Mouse (Mus musculus) layer of hippocampus, adult 9-10 months (tissue): ENCODE measurements around the gene Ncapg2.

Source experiments
- DNase-seq: peaks from one replicate; pipeline ENCODE4 v3.0.0; 2022; ENCODE audit warnings: low spot score

Ncapg2 gene

DNA sequence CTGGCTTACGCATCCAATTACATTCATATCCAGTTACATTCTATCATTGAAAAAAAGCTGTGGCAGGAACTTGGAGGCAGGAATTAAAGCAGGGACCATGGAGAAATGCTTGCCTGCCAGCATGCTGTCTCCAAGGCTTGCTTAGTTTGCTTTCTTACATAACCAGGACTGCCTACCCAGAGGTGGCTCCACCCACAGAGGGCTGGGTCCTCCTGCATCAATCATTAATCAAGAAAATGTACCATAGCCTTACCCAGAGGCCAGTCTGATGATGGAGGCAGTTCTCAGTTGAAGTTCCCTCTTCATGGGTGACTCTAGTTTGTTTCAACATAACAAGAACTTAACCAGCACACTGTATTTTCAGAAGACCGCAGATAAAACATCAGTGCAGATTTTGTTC lies 44.3 kb downstream of the Ncapg2 start:
- DNase-seq = no peak

DNA sequence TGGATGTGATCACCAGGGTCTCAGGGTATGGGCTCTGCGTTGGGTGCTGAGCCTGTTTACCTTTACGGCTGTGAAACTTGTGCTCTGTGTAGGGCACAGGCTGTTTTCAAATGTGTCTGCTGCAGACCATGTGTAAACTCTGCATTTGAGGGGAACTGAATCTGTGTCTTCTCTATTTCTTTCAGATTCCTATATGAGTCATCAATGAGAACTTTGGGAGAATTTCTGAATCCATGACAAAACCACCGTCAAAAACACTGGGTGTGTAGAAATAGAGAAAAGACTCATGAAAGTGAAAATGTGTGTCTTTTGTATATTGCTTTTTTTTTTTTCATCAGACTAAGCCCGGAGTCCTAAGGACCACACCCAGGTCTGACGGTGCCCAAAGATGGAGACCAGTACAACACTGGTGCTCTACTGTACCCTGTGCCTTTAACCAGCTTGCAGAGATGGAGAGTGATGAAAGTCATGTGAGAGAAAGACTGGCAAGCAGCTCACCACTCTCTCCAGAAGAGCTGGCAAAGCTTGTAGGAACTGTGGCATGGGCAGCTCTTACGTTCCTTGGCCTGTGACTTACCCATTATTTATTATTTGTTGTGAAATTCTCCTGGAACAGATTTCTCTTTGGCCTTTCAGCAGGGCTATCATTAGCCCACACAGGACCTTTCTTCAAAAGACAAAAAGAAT lies 55.3 kb downstream of the Ncapg2 start:
- DNase-seq = no peak

DNA sequence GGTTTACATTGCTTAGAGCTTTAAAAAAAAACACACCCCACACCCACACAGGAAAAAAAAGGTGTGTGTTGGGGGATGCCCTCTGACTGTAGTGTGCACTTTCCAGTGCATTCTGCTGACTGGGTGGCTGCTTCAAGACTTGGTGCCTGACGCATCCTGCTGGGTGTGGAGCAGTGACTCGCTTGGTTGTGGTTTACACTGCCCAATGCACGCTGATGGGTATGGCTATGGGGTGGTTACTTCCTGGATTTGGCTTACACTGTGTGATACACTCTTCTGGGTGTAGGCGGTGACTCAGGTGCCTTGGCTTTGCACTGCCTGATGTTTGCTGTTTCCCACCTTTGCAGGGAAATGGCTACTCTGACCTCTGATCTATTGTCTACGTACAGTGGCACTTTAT lies 61.8 kb downstream of the Ncapg2 start:
- no peak for DNase-seq

DNA sequence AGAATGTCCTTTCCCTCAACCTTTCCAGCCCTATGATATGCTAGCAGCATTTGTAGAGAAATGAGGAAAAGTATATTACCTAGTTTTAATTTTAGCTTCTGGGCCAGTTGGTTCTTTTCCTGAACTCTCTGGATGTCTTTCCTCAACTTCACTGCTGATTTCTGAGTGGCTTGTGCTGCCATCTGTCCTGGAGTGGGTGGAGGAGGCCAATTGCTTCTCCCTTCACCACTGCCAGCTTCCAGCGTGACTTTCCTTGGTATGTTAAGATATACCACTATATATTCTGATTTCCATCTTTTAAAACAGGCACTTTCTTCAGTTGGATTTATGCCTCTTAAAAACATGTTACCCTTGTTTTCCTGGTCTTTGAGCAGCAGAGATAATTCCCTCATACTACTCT lies 63.1 kb downstream of the Ncapg2 start:
- DNase-seq = no peak

DNA sequence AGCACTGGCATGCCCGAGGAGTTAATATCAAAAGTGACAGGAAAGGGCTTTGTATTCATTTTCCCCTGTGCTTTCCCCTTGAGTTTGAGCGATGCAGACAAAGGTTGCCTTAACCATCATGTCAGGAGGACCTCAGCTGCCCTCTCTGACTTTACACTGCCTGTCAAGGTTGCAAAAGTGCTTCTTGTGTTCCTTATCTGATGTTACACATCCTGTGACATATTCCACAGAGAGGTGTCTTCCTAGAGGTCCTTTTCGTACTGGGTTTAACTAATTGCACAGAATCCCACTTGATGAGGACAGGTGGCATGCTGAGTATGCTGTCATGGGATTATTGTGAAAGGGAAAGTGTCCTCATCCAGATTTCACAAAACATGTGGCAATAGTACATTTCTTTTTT lies 63.9 kb downstream of the Ncapg2 start:
- DNase-seq = no peak

DNA sequence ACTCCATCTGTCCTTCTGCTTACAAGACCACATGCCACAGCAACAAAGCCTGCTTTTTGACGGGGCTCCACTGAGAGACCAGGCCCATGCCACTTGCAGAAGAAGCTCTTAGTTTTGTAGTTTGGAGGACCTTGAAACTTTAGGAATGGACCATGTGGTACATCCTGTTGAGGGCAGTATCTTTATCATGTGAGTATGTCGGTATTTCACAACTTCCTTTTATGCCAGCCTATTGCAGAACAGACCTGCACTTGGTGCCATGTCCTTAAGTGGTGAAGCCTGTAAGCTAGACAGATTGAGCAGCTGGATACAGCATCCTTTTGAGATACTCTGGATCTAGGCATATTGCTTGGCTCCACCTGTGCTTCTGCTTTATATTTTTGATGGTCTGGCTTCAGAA lies 68.1 kb downstream of the Ncapg2 start:
- no peak for DNase-seq

DNA sequence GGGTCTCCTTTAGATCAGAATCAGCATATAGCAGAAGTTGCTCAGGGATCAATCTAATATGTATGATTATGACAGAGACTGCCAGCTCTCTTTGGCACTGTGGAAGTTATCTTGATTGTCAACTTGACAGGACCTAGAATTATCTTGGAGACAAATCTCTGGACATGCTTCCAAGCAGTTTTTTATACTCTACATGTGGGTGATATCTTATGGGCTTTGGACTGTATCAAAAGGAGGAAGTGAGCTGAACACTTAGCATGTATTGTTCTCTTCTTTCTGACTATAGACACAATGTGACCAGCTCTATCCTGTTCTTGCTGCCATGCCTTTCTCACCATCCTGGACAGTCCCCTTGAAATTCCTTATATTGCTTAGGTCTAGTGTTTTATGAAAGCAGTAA lies 68.6 kb downstream of the Ncapg2 start:
- DNase-seq = no peak

DNA sequence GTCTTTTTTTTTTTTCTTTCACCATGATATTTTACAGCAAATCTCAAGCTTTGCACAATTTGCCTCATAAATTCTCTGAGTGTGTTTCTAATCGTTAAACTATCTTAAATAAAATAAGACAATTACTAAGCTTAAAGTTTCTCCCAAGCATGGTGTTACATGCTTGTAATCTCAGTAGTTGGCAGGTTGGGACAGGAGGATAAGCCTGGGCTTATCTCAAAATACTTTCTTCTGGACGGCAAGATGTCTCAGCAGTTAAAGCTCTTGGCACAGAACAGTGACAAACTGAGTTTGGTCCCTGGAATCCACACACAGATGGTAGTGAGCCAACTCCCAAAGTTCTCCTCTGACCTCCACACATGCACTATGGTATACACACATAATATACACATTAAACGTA lies 69.5 kb downstream of the Ncapg2 start:
- no peak for DNase-seq

DNA sequence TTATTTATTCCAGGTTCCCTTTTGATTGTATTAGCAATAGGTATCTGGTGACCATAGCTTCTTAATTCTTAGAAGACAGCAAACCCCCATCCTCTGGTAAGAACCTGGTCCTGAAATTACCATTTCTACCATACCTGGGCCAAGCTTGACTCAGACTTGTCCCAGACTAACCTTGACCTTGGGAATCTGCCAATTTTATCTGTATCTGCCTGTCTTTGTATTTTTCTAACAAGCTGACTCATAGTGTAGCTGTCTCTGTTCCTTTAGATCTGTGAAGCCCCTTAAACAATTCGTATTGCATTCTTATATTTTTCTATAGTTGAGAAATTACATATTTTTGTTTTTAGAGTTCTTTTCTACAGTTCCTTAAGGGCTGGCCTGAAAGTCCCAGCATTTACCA lies 73.6 kb downstream of the Ncapg2 start:
- no peak for DNase-seq

DNA sequence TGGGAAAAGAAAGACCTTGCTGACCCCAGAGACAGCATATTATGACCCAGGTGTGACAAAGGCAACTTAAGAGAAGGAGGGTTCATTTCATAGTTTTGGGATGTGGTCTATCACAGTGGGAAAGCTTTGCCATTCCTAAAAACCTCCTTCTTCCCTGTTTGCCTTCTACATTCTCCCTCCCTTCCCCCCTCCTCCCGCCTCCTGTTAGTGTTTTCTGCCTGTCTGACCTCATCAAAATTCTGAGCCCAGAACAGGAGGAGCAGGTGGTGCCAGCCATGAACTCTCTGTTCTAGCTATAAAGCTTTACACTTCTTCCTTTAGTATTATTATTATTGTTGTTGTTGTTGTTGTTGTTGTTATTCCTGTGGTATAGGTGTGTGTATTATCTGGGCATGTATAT lies 76.7 kb downstream of the Ncapg2 start:
- no peak for DNase-seq

DNA sequence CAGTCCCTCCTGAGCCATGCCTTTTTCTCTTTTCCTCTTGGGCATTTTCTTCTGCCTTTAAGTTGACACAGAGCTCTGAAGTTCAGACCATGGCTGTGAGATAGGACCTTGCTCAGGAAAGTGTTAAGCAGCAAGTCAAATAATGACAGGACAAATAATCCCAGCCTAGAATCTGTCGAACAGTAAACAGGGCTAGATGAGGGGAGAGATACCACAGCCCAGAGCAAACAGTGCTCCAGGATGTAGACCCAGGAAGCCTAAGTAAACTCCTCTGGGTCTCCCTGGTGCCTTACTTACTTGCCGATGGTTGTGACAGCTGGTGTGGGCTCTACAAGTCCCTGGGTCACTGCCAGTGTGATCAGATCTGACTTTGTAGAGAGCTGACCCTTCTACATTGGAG lies 78.4 kb downstream of the Ncapg2 start:
- no peak for DNase-seq

DNA sequence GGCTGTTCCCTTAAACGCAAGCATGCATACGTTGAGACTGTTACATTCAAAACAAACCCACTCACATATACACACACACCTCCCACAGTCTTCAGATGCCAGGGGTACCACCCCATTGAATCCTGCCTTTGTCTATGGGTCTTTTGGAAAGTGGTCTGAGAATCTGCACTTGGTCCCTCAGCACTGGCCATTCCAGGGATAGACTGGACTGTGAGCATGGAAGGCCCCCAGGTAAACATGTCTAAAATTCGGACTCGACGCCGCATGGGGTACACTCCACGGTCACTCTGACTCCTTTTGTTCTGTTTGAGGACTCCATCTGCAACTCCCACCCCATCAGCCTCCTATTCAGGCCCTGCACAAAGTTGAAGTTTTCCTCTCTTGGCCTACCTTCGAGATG lies 79.8 kb downstream of the Ncapg2 start:
- no peak for DNase-seq

DNA sequence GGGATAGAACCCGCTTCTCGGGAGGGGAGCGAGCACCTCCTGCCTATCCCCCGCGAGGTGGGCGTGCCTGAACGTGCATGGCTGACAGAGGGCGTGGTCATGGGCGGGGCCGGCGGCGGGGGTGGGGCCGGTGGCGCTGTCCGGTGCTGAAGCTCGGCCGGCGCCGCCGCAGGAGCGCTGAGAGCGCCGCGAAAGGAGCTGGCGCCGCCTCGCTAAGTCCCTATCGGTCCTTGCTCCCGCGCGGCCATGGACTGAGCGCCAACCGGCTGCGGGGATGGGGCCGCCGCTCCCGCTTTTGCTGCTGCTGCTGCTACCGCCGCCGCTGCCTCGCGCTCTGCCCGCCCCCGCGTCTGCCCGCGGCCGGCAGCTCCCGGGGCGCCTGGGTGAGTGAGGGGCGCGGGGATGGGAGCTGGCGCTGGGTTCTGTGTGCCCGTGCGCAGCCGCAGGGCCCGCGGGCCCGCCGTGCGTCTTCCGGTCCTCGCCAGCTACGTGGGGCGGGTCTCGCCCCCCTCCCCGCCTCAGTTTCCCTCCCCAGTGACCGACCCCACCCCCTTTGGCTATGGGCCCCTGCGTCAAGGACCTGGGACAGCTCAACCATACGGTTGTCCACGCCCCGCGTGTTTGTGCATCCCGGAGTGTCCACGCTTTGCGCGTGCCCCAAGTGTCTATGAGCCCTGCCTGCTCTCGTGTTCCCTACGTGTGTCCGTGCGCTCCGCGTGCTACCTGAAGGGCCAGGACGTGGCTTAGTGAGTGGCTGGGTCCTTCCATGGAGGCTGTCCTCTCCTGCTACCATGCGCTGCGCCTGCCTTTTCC lies 80.6 kb downstream of the Ncapg2 start, which contains the start of gene Ptprn2:
Gene Ptprn2 (plus strand): TSS at position 130 of the 813 bp plus-strand sequence.
- DNase-seq = peak; percentile 27

DNA sequence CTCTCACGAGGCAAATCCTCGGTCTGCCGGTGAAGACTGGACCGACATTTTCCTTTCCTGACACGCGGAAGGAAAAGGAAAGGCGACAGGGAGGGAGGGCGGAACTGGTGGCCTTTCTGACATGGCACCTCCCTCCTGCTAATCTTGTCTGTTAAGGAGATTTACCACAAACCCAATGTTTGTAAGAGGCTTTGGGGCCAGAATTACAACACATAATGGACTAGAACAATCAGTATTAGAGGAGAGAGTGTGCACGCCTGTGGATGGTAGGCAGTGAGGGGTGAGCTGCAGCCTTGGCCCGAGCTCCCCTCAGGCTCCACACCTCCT lies 81.2 kb downstream of the Ncapg2 start:
- DNase-seq = no peak

DNA sequence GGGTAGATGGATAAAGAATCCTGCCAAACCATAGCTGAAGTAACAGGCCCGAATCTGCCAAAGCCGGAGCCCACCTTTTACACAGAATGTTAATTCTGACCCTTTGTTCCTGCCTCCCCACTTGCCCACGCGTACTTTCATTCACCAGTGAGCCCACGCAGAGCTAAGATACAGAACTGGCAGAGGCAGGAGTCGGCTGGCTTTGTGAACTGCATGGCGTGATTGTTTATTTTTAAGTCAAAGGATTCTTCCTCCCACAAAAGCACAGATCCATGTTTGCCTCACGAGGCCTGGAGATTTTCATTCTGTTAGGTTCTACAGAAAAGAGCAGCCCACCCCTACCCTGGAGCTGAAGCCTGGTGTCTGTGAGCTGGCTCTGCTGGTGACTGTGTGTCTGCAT lies 83.6 kb downstream of the Ncapg2 start:
- DNase-seq = no peak

DNA sequence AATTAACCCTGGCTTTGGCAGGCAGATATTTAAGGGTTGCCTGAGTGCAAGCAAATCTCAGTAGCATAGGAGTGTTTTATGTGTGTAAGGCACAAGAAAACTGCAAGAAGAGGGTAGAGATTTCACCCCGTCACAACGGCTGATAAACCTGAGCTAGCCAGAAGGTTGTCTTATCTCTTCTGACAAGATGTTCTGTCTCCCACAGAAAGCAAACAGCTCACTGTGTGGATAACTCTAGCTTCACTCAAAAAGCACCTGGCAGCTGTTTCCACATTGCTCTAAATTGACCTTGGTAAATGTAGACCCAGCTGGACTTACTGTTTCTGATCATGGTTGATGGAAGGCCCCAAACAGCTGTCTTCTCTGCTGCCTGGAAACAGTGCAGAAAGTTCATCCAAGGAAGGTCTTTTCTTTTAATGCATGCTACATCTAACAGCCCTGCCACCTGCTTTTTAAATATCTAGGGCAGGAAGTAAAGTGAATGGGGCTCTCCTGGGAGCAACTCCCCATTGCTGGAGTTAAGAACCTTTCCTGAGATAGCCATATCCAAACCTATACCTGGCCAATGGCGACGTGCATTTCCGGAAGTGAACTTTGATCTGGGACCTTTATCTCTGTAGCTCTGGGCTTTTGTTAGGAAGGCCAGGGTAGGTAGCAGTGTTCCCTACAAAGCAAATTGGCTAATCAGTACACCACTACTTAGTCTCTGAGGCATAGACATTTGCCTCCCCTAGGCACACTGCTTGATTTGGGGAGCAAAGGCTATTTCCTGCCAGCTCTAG lies 85.6 kb downstream of the Ncapg2 start:
- no peak for DNase-seq

DNA sequence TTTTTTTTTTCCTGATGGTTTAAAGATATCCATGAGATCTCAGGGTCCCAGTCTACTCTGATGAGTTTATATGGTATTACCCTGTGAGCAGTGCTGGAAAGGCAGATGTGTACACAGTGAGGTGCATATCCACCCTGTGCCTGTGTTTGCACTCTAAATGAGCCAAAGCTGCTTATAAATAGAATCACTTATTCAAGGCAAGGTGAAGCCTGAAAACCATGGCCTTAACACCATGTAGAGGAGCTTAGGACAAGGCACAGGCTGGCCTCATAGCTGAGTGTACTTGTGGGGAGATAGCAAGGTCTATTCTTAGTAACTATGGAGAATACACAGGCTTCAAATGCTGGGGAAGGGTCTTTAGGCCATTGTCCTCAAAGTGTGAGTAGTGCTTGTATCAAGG lies 93.5 kb downstream of the Ncapg2 start:
- no peak for DNase-seq

DNA sequence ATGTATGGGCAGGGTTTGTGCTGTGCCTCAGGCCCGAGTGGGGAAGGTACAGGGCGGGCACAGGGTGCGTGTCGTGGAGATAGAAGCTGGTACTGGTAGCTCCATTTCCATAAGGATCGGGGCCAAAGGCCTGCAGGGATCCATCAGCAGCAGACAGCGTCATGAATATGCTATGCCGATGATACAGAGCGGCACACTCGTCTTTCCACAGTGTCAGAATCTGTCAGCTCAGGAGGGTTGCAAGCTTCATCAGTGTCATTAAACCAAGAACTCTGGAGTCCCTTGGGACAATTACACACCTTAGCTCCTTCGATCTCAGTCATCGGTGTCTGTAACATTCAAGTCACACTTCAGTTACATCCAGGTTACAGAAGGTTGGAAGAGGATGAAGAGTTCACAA lies 95.5 kb downstream of the Ncapg2 start:
- no peak for DNase-seq

DNA sequence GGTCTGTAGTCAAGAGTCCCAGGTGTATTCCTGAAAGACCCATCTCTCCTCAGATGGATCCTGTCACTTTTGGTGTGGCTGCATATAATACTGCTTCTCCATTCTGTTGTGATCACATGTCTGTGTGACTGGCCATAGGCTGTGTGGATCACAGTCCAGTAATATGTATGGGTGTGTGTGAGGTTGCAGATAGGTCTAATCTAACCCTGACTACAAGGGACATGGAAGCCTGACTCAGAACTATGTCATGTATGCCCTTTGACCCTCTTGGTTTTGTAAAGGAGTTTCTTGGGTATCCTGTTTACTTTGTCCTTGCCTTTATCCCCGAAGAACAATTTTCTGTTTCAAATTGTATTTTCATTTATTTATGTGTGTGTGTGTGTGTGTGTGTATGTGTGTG lies 107.3 kb downstream of the Ncapg2 start:
- no peak for DNase-seq
